Comparison of ENCODE assay signal across 8 mouse cellular contexts in the genomic region with DNA sequence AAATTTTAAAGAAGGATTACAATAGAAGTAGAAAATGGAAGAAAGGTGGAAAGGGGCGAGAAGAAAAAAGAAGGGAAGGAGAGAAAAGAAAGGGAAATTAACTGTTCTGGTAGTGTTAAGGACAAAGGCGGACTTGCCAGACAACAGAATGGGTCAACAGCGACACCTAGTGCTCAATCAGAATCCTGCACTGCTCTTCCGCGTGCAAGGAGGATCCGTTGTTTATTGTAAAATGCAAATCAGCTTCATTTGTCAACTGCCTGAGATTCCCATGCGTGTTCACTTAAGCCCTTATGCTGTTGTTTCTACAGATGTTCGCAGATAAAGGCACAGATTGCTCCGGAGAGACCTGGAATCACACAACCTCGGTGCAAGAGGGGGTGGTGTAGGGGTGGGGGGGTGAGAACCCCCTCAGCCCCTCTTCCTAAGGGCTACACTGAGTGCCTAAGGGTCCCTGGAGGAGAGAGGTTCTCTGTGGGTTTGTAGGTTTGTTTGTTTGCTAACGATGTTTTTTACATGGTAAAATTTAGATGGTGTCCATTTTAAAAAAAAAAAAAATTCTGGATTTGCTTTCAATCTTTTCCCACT.
DNase-seq lines count a peak whose midpoint lies in the region; ATAC-seq and TF ChIP-seq lines count a peak whose summit lies in the region.

No protein-coding gene starts in this region.

- DNase-seq in testis, postnatal 14 days (ENCODE audit: low spot score) = no peak
- DNase-seq in c-Kit-positive CD71-negative TER-119-negative erythroid progenitor cells, embryonic 14.5 days (ENCODE audit: low read depth) = peak; percentile 59
- peak; percentile 81 for DNase-seq in hindlimb bud, embryonic 11.5 days (ENCODE audit: extremely low spot score, low read depth, low spot score)
- peak; percentile 82 for DNase-seq in limb, embryonic 10.5 days (ENCODE audit: low spot score)

- no peaks in the 10 kb centered on the region for H3K36me3 ChIP-seq in testis, adult 2 months (ENCODE audit: control insufficient read depth, insufficient read depth, low read length)
- H3K36me3 ChIP-seq in forebrain, embryonic 12.5 days (replicated peaks) = no peaks in the 10 kb centered on the region
- no peaks in the 10 kb centered on the region for H3K36me3 ChIP-seq in limb, embryonic 10.5 days
- H3K36me3 ChIP-seq in midbrain, embryonic 12.5 days = no peaks in the 10 kb centered on the region
- no peaks in the 10 kb centered on the region for H3K36me3 ChIP-seq in stomach, embryonic 15.5 days

- ATAC-seq in forebrain, embryonic 12.5 days (ENCODE audit: low FRiP score) = peak; percentile 86; the same call in 1 of the 2 replicates
- peak; percentile 78 for ATAC-seq in midbrain, embryonic 12.5 days (ENCODE audit: low FRiP score, low read depth)
- peak; percentile 43; the same call in 1 of the 2 replicates for ATAC-seq in stomach, embryonic 15.5 days (ENCODE audit: insufficient read depth, low FRiP score, low read depth)

- peak overlapping the region; percentile 45 for H3K4me2 ChIP-seq in forebrain, embryonic 12.5 days
- H3K4me2 ChIP-seq in midbrain, embryonic 12.5 days (replicated peaks) = peak overlapping the region; percentile 49
- peak overlapping the region; percentile 50 for H3K4me2 ChIP-seq in stomach, embryonic 15.5 days

- no peaks in the 10 kb centered on the region for H3K27me3 ChIP-seq in testis, adult 2 months (ENCODE audit: control insufficient read depth, insufficient read depth, low read length)
- no peaks in the 10 kb centered on the region for H3K27me3 ChIP-seq in forebrain, embryonic 12.5 days
- H3K27me3 ChIP-seq in limb, embryonic 10.5 days (ENCODE audit: low read depth, poor library complexity, severe bottlenecking) = no peaks in the 10 kb centered on the region
- no peaks in the 10 kb centered on the region for H3K27me3 ChIP-seq in midbrain, embryonic 12.5 days
- H3K27me3 ChIP-seq in stomach, embryonic 15.5 days (replicated peaks) = no peaks in the 10 kb centered on the region

- WGBS in forebrain, embryonic 12.5 days = 5% methylated on average over 11 of the region's 11 CpGs
- WGBS in limb, embryonic 10.5 days = 6% methylated on average over 11 of the region's 11 CpGs
- WGBS in midbrain, embryonic 12.5 days = 6% methylated on average over 11 of the region's 11 CpGs
- WGBS in stomach, embryonic 15.5 days = 5% methylated on average over 11 of the region's 11 CpGs

- peaks cover 2% of the 10 kb centered on the region; the same call in 1 of the 2 replicates for H3K4me1 ChIP-seq in testis, adult 2 months (ENCODE audit: control insufficient read depth, insufficient read depth, low read length)
- H3K4me1 ChIP-seq in forebrain, embryonic 12.5 days = no peaks in the 10 kb centered on the region
- H3K4me1 ChIP-seq in limb, embryonic 10.5 days = no peaks in the 10 kb centered on the region
- H3K4me1 ChIP-seq in midbrain, embryonic 12.5 days = peaks cover 3% of the 10 kb centered on the region; the same call in 1 of the 2 replicates
- no peaks in the 10 kb centered on the region for H3K4me1 ChIP-seq in stomach, embryonic 15.5 days

- no peak overlapping the region for H3K4me3 ChIP-seq in testis, adult 2 months (ENCODE audit: control insufficient read depth, low read depth, low read length)
- peak overlapping the region; percentile 19; the same call in 1 of the 2 replicates for H3K4me3 ChIP-seq in forebrain, embryonic 12.5 days (replicated peaks)
- H3K4me3 ChIP-seq in limb, embryonic 10.5 days = peak overlapping the region; percentile 42
- peak overlapping the region; percentile 25 for H3K4me3 ChIP-seq in midbrain, embryonic 12.5 days
- no peak overlapping the region for H3K4me3 ChIP-seq in stomach, embryonic 15.5 days (replicated peaks)

- no peak for TF ChIP-seq POLR2A in testis, adult 2 months (IDR thresholded peaks at IDR 0.05; ENCODE audit: control insufficient read depth, low read depth, low read length)

- peak overlapping the region; percentile 33; the same call in 1 of the 2 replicates for H3K9ac ChIP-seq in forebrain, embryonic 12.5 days
- H3K9ac ChIP-seq in midbrain, embryonic 12.5 days (replicated peaks) = 0 out of 2 replicates have a peak overlapping the region, but pooled peaks have one; percentile 34
- H3K9ac ChIP-seq in stomach, embryonic 15.5 days = no peak overlapping the region

- no peaks in the 10 kb centered on the region for H3K9me3 ChIP-seq in forebrain, embryonic 12.5 days
- no peaks in the 10 kb centered on the region for H3K9me3 ChIP-seq in limb, embryonic 10.5 days (replicated peaks)
- no peaks in the 10 kb centered on the region for H3K9me3 ChIP-seq in midbrain, embryonic 12.5 days
- H3K9me3 ChIP-seq in stomach, embryonic 15.5 days = no peaks in the 10 kb centered on the region

- peak; percentile 87; the same call in 1 of the 2 replicates for TF ChIP-seq CTCF in testis, adult 2 months (IDR thresholded peaks at IDR 0.05; ENCODE audit: control insufficient read depth, insufficient read depth, insufficient replicate concordance, low read depth, low read length)

- H3K27ac ChIP-seq in testis, adult 2 months (ENCODE audit: control insufficient read depth, insufficient read depth, low read depth, low read length) = no peak overlapping the region
- no peak overlapping the region for H3K27ac ChIP-seq in forebrain, embryonic 12.5 days
- H3K27ac ChIP-seq in limb, embryonic 10.5 days = peak overlapping the region; percentile 80
- H3K27ac ChIP-seq in midbrain, embryonic 12.5 days (replicated peaks) = no peak overlapping the region
- H3K27ac ChIP-seq in stomach, embryonic 15.5 days = no peak overlapping the region

Comparison
In these comparisons a context has a peak if more than half of its experiments do, and no peak if none do; other contexts are left out.
1. H3K4me3 ChIP-seq: peak in forebrain, embryonic 12.5 days (single experiment), limb, embryonic 10.5 days (single experiment) and midbrain, embryonic 12.5 days (single experiment); none in testis, adult 2 months (single experiment) and stomach, embryonic 15.5 days (single experiment).
2. Peak in every context shown above with its lines, with median percentiles within 50 percentile points of each other: ATAC-seq and H3K4me2 ChIP-seq.